8 mouse cellular contexts compared by ENCODE assay signal in genomic region chr15:88854119-88854968, GRCm38 (mm10). TPM values are rescaled to one million over a fixed set of nuclear protein-coding genes. Genes with fewer than 3 reads are reported as not detected.
DNase-seq lines count a peak whose midpoint lies in the region; ATAC-seq and TF ChIP-seq lines count a peak whose summit lies in the region.

No protein-coding gene starts in this region.

- 71% methylated on average over 6 of the region's 6 CpGs for WGBS in hindbrain, embryonic 11.5 days
- WGBS in hindbrain, embryonic 14.5 days = 47% methylated on average over 6 of the region's 6 CpGs

- H3K4me3 ChIP-seq in hindbrain, embryonic 11.5 days (ENCODE audit: low read depth, low read length) = no peak overlapping the region
- no peak overlapping the region for H3K4me3 ChIP-seq in hindbrain, embryonic 14.5 days (replicated peaks; ENCODE audit: low read length)
- H3K4me3 ChIP-seq in embryonic fibroblast, embryonic 13.5 days (ENCODE audit: insufficient read depth, low read length) = no peak overlapping the region

- no peaks in the 10 kb centered on the region for H3K9me3 ChIP-seq in hindbrain, embryonic 11.5 days (ENCODE audit: control insufficient read depth, low read length)
- H3K9me3 ChIP-seq in hindbrain, embryonic 14.5 days (ENCODE audit: control insufficient read depth, low read length) = no peaks in the 10 kb centered on the region

- no peak overlapping the region for H3K4me2 ChIP-seq in hindbrain, embryonic 11.5 days (replicated peaks; ENCODE audit: low read depth, low read length)
- H3K4me2 ChIP-seq in hindbrain, embryonic 14.5 days (replicated peaks) = no peak overlapping the region

- no peak for TF ChIP-seq CTCF in embryonic fibroblast, embryonic 13.5 days (IDR thresholded peaks at IDR 0.05; ENCODE audit: borderline replicate concordance, insufficient read depth, low read length)

- no peak for DNase-seq in hindbrain, embryonic 11.5 days (ENCODE audit: low spot score)
- no peak for DNase-seq in hindbrain, embryonic 14.5 days (ENCODE audit: low spot score)
- DNase-seq in R1 (ENCODE audit: low read depth, low spot score) = peak; percentile 82
- peak; percentile 89 for DNase-seq in kidney, postnatal 14 days
- no peak for DNase-seq in spleen, adult 12 weeks (ENCODE audit: low spot score)
- DNase-seq in c-Kit-positive CD71-positive TER-119-positive erythroid progenitor cells, embryonic 14.5 days (ENCODE audit: low spot score) = no peak
- DNase-seq in frontal cortex, postnatal 14 days (ENCODE audit: low spot score in 2 of 2) = no peak

- H3K9ac ChIP-seq in hindbrain, embryonic 11.5 days (ENCODE audit: low read depth, low read length) = no peak overlapping the region
- H3K9ac ChIP-seq in hindbrain, embryonic 14.5 days = no peak overlapping the region

- no peaks in the 10 kb centered on the region for H3K27me3 ChIP-seq in hindbrain, embryonic 11.5 days (ENCODE audit: control insufficient read depth, insufficient read depth, low read length)
- no peaks in the 10 kb centered on the region for H3K27me3 ChIP-seq in hindbrain, embryonic 14.5 days (ENCODE audit: control insufficient read depth, insufficient read depth, low read length)

- no peaks in the 10 kb centered on the region for H3K4me1 ChIP-seq in hindbrain, embryonic 11.5 days (replicated peaks; ENCODE audit: control insufficient read depth, insufficient read depth, low read length)
- peaks cover 6% of the 10 kb centered on the region; the same call in 1 of the 2 replicates for H3K4me1 ChIP-seq in hindbrain, embryonic 14.5 days (replicated peaks; ENCODE audit: control insufficient read depth, insufficient read depth, low read length)
- peaks cover 14% of the 10 kb centered on the region for H3K4me1 ChIP-seq in embryonic fibroblast, embryonic 13.5 days (ENCODE audit: control insufficient read depth, insufficient read depth, low read length)

- TF ChIP-seq POLR2A in embryonic fibroblast, embryonic 13.5 days (IDR thresholded peaks at IDR 0.05; ENCODE audit: low read depth, low read length) = no peak

- ATAC-seq in hindbrain, embryonic 11.5 days (ENCODE audit: low FRiP score) = no peak
- ATAC-seq in hindbrain, embryonic 14.5 days (ENCODE audit: low FRiP score) = no peak

- H3K36me3 ChIP-seq in hindbrain, embryonic 11.5 days (ENCODE audit: control insufficient read depth, insufficient read depth, low read length) = no peaks in the 10 kb centered on the region
- H3K36me3 ChIP-seq in hindbrain, embryonic 14.5 days (replicated peaks; ENCODE audit: control insufficient read depth, insufficient read depth) = no peaks in the 10 kb centered on the region

- H3K27ac ChIP-seq in hindbrain, embryonic 11.5 days (ENCODE audit: low read depth, low read length) = 0 out of 2 replicates have a peak overlapping the region, but pooled peaks have one; percentile 24
- no peak overlapping the region for H3K27ac ChIP-seq in hindbrain, embryonic 14.5 days
- peak overlapping the region; percentile 55 for H3K27ac ChIP-seq in embryonic fibroblast, embryonic 13.5 days (ENCODE audit: insufficient read depth, low read length)

RNA-seq across cellular contexts. Expression of gene Pim3, which starts 7.6 kb away (rescaled TPM):
- polyA plus RNA-seq in hindbrain, embryonic 11.5 days (2014; fragmentation: Nextera tagmentation; extraction: Ambion mirVana) = 31.6 and 35.6 TPM in 2 replicates
- 52.1 and 61.0 TPM in 2 replicates for polyA plus RNA-seq in hindbrain, embryonic 14.5 days (2014; fragmentation: Nextera tagmentation; extraction: Ambion mirVana)
- polyA plus RNA-seq in embryonic fibroblast, embryonic 13.5 days (2011; ENCODE audit: insufficient read length, low read depth, missing spikeins) = 9.6 and 11.6 TPM in 2 replicates

RNA-seq across cellular contexts. Expression of gene Creld2, which starts 34.9 kb away (rescaled TPM):
- 85.3 and 89.5 TPM in 2 replicates for polyA plus RNA-seq in hindbrain, embryonic 11.5 days (2014; fragmentation: Nextera tagmentation; extraction: Ambion mirVana)
- 59.5 and 64.0 TPM in 2 replicates for polyA plus RNA-seq in hindbrain, embryonic 14.5 days (2014; fragmentation: Nextera tagmentation; extraction: Ambion mirVana)
- polyA plus RNA-seq in embryonic fibroblast, embryonic 13.5 days (2011; ENCODE audit: insufficient read length, low read depth, missing spikeins) = 29.6 and 34.6 TPM in 2 replicates

RNA-seq across cellular contexts. Expression of gene Alg12, which starts 35.2 kb away (rescaled TPM):
- 10.6 and 11.5 TPM in 2 replicates for polyA plus RNA-seq in hindbrain, embryonic 11.5 days (2014; fragmentation: Nextera tagmentation; extraction: Ambion mirVana)
- polyA plus RNA-seq in hindbrain, embryonic 14.5 days (2014; fragmentation: Nextera tagmentation; extraction: Ambion mirVana) = 9.0 and 10.0 TPM in 2 replicates
- 9.1 and 13.0 TPM in 2 replicates for polyA plus RNA-seq in embryonic fibroblast, embryonic 13.5 days (2011; ENCODE audit: insufficient read length, low read depth, missing spikeins)

Comparison
In these comparisons a context has a peak if more than half of its experiments do, and no peak if none do; other contexts are left out.
1. DNase-seq: peak in R1 (single experiment) and kidney, postnatal 14 days (single experiment); none in hindbrain, embryonic 11.5 days (single experiment), hindbrain, embryonic 14.5 days (single experiment), spleen, adult 12 weeks (single experiment), c-Kit-positive CD71-positive TER-119-positive erythroid progenitor cells, embryonic 14.5 days (single experiment) and frontal cortex, postnatal 14 days (0 of 2).